Mouse (Mus musculus): ENCODE measurements around the gene Gm10718. TPM values are rescaled to one million over a fixed set of nuclear protein-coding genes. Genes with fewer than 3 reads are reported as not detected.
"Not testable (repeated sequence)": the region's sequence is repeated elsewhere in the genome, so short reads cannot be mapped to it uniquely, and the experiment has no call there.

The Gm10718 gene
- polyA plus RNA-seq, 1 experiment from 2014 or later: not detected

DNA sequence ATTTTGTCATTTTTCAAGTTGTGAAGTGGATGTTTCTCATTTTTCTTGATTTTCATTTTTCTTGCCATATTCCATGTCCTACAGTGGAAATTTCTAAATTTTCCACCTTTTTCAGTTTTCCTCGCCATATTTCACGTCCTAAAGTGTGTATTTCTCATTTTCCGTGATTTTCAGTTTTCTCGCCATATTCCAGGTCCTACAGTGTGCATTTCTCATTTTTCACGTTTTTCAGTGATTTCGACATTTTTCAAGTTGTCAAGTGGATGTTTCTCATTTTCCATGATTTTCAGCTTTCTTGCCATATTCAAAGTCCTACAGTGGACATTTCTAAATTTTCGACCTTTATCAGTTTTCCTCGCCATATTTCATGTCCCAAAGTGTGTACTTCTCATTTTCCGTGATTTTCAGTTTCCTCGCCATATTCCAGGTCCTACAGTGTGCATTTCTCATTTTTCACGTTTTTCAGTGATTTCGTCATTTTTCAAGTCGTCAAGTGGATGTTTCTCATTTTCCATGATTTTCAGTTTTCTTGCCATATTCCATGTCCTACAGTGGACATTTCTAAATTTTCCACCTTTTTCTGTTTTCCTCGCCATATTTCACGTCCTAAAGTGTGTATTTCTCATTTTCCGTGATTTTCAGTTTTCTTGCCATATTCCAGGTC, 770 bp downstream of the Gm10718 start:
- H3K9ac ChIP-seq (replicated peaks; ENCODE audit: low read depth, low read length); H3K4me3 ChIP-seq (ENCODE audit: low read depth, low read length); H3K36me3 ChIP-seq (ENCODE audit: control insufficient read depth, insufficient read depth, low read length); ATAC-seq (ENCODE audit: low read depth); H3K27ac ChIP-seq (ENCODE audit: low read depth, low read length); H3K4me2 ChIP-seq (ENCODE audit: low read depth, low read length); H3K27me3 ChIP-seq (ENCODE audit: control insufficient read depth, insufficient read depth, low read length); H3K4me1 ChIP-seq (ENCODE audit: control insufficient read depth, insufficient read depth, low read length); H3K9me3 ChIP-seq (ENCODE audit: control insufficient read depth, low read length): not testable (repeated sequence)
- 68% methylated on average over 15 of the region's 16 CpGs for WGBS

DNA sequence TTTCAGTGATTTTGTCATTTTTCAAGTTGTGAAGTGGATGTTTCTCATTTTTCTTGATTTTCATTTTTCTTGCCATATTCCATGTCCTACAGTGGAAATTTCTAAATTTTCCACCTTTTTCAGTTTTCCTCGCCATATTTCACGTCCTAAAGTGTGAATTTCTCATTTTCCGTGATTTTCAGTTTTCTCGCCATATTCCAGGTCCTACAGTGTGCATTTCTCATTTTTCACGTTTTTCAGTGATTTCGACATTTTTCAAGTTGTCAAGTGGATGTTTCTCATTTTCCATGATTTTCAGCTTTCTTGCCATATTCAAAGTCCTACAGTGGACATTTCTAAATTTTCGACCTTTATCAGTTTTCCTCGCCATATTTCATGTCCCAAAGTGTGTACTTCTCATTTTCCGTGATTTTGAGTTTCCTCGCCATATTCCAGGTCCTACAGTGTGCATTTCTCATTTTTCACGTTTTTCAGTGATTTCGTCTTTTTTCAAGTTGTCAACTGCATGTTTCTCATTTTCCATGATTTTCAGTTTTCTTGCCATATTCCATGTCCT, 1.6 kb downstream of the Gm10718 start, which contains the start of gene Gm10717:
TSS of gene Gm10717 (plus strand) at position 506 of the 556 bp plus-strand sequence.
- H3K4me2 ChIP-seq (ENCODE audit: low read depth, low read length); H3K27ac ChIP-seq (ENCODE audit: low read depth, low read length); H3K9me3 ChIP-seq (ENCODE audit: control insufficient read depth, low read length); H3K9ac ChIP-seq (replicated peaks; ENCODE audit: low read depth, low read length); H3K36me3 ChIP-seq (ENCODE audit: control insufficient read depth, insufficient read depth, low read length); H3K4me1 ChIP-seq (ENCODE audit: control insufficient read depth, insufficient read depth, low read length); H3K27me3 ChIP-seq (ENCODE audit: control insufficient read depth, insufficient read depth, low read length); ATAC-seq (ENCODE audit: low read depth); H3K4me3 ChIP-seq (ENCODE audit: low read depth, low read length): not testable (repeated sequence)
- 75% methylated on average over 12 of the region's 12 CpGs for WGBS

DNA sequence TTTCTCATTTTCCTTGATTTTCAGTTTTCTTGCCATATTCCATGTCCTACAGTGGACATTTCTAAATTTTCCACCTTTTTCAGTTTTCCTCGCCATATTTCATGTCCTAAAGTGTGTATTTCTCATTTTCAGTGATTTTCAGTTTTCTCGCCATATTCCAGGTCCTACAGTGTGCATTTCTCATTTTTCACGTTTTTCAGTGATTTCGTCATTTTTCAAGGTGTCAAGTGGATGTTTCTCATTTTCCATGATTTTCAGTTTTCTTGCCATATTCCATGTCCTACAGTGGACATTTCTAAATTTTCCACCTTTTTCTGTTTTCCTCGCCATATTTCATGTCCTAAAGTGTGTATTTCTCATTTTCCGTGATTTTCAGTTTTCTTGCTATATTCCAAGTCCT, 2.3 kb downstream of the Gm10718 start:
- not testable (repeated sequence) for H3K27me3 ChIP-seq (ENCODE audit: control insufficient read depth, insufficient read depth, low read length); ATAC-seq (ENCODE audit: low read depth); H3K27ac ChIP-seq (ENCODE audit: low read depth, low read length); H3K4me2 ChIP-seq (ENCODE audit: low read depth, low read length); H3K9me3 ChIP-seq (ENCODE audit: control insufficient read depth, low read length); H3K9ac ChIP-seq (replicated peaks; ENCODE audit: low read depth, low read length); H3K36me3 ChIP-seq (ENCODE audit: control insufficient read depth, insufficient read depth, low read length); H3K4me3 ChIP-seq (ENCODE audit: low read depth, low read length); H3K4me1 ChIP-seq (ENCODE audit: control insufficient read depth, insufficient read depth, low read length)
- 68% methylated on average over 4 of the region's 6 CpGs for WGBS

DNA sequence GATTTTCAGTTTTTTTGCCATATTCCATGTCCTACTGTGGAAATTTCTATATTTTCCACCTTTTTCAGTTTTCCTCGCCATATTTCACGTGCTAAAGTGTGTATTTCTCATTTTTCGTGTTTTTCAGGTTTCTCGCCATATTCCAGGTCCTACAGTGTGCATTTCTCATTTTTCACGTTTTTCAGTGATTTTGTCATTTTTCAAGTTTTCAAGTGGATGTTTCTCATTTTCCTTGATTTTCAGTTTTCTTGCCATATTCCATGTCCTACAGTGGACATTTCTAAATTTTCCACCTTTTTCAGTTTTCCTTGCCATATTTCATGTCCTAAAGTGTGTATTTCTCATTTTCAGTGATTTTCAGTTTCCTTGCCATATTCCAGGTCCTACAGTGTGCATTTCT, 2.8 kb downstream of the Gm10718 start:
- H3K9me3 ChIP-seq (ENCODE audit: control insufficient read depth, low read length); H3K9ac ChIP-seq (replicated peaks; ENCODE audit: low read depth, low read length); H3K4me3 ChIP-seq (ENCODE audit: low read depth, low read length); ATAC-seq (ENCODE audit: low read depth); H3K4me2 ChIP-seq (ENCODE audit: low read depth, low read length); H3K4me1 ChIP-seq (ENCODE audit: control insufficient read depth, insufficient read depth, low read length); H3K27ac ChIP-seq (ENCODE audit: low read depth, low read length); H3K36me3 ChIP-seq (ENCODE audit: control insufficient read depth, insufficient read depth, low read length); H3K27me3 ChIP-seq (ENCODE audit: control insufficient read depth, insufficient read depth, low read length): not testable (repeated sequence)
- 67% methylated on average over 5 of the region's 5 CpGs for WGBS

DNA sequence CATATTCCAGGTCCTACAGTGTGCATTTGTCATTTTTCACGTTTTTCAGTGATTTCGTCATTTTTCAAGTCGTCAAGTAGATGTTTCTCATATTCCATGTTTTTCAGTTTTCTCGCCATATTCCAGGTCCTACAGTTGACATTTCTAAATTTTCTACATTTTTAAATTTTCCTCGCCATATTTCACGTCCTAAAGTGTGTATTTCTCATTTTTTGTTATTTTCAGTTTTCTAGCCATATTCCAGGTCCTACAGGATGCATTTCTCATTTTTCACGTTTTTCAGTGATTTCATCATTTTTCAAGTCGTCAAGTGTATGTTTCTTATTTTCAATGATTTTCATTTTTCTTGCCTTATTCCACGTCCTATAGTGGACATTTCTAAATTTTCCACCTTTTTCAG, 3.4 kb downstream of the Gm10718 start:
- H3K4me3 ChIP-seq (ENCODE audit: low read depth, low read length); H3K27ac ChIP-seq (ENCODE audit: low read depth, low read length); H3K27me3 ChIP-seq (ENCODE audit: control insufficient read depth, insufficient read depth, low read length); H3K9ac ChIP-seq (replicated peaks; ENCODE audit: low read depth, low read length); ATAC-seq (ENCODE audit: low read depth); H3K36me3 ChIP-seq (ENCODE audit: control insufficient read depth, insufficient read depth, low read length); H3K4me1 ChIP-seq (ENCODE audit: control insufficient read depth, insufficient read depth, low read length); H3K9me3 ChIP-seq (ENCODE audit: control insufficient read depth, low read length); H3K4me2 ChIP-seq (ENCODE audit: low read depth, low read length): not testable (repeated sequence)
- 69% methylated on average over 9 of the region's 9 CpGs for WGBS

DNA sequence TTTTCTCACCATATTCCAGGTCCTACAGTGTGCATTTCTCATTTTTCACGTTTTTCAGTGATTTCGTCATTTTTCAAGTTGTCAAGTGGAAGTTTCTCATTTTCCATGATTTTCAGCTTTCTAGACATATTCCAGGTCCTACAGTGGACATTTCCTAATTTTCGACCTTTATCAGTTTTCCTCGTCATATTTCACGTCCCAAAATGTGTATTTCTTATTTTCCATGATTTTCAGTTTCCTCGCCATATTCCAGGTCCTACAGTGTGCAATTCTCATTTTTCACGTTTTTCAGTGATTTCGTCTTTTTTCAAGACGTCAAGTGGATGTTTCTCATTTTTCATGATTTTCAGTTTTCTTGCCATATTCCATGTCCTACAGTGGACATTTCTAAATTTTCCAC, 3.9 kb downstream of the Gm10718 start:
- H3K4me1 ChIP-seq (ENCODE audit: control insufficient read depth, insufficient read depth, low read length); H3K4me2 ChIP-seq (ENCODE audit: low read depth, low read length); H3K9me3 ChIP-seq (ENCODE audit: control insufficient read depth, low read length); H3K36me3 ChIP-seq (ENCODE audit: control insufficient read depth, insufficient read depth, low read length); H3K27me3 ChIP-seq (ENCODE audit: control insufficient read depth, insufficient read depth, low read length); H3K4me3 ChIP-seq (ENCODE audit: low read depth, low read length); H3K27ac ChIP-seq (ENCODE audit: low read depth, low read length); H3K9ac ChIP-seq (replicated peaks; ENCODE audit: low read depth, low read length); ATAC-seq (ENCODE audit: low read depth): not testable (repeated sequence)
- 79% methylated on average over 9 of the region's 9 CpGs for WGBS

DNA sequence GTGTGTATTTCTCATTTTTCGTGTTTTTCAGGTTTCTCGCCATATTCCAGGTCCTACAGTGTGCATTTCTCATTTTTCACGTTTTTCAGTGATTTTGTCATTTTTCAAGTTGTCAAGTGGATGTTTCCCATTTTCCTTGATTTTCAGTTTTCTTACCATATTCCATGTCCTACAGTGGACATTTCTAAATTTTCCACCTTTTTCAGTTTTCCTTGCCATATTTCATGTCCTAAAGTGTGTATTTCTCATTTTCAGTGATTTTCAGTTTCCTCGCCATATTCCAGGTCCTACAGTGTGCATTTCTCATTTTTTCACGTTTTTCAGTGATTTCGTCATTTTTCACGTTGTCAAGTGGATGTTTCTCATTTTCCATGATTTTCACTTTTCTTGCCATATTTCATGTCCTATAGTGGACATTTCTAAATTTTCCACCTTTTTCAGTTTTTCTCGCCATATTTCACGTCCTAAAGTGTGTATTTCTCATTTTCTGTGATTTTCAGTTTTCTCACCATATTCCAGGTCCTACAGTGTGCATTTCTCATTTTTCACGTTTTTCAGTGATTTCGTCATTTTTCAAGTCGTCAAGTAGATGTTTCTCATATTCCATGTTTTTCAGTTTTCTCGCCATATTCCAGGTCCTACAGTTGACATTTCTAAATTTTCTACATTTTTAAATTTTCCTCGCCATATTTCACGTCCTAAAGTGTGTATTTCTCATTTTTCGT, 6.1 kb downstream of the Gm10718 start:
- ATAC-seq (ENCODE audit: low read depth); H3K9me3 ChIP-seq (ENCODE audit: control insufficient read depth, low read length); H3K4me2 ChIP-seq (ENCODE audit: low read depth, low read length); H3K9ac ChIP-seq (replicated peaks; ENCODE audit: low read depth, low read length); H3K4me1 ChIP-seq (ENCODE audit: control insufficient read depth, insufficient read depth, low read length); H3K27me3 ChIP-seq (ENCODE audit: control insufficient read depth, insufficient read depth, low read length); H3K36me3 ChIP-seq (ENCODE audit: control insufficient read depth, insufficient read depth, low read length); H3K4me3 ChIP-seq (ENCODE audit: low read depth, low read length); H3K27ac ChIP-seq (ENCODE audit: low read depth, low read length): not testable (repeated sequence)
- WGBS: 68% methylated on average over 12 of the region's 16 CpGs

DNA sequence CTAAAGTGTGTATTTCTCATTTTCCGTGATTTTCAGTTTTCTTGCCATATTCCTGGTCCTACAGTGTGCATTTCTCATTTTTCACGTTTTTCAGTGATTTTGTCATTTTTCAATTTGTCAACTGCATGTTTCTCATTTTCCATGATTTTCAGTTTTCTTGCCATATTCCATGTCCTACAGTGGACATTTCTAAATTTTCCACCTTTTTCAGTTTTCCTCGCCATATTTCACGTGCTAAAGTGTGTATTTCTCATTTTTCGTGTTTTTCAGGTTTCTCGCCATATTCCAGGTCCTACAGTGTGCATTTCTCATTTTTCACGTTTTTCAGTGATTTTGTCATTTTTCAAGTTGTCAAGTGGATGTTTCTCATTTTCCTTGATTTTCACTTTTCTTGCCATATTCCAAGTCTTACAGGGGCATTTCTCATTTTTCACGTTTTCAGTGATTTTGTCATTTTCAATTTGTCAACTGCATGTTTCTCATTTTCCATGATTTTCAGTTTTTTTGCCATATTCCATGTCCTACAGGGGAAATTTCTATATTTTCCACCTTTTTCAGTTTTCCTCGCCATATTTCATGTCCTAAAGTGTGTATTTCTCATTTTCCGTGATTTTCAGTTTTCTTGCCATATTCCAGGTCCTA, 7.5 kb downstream of the Gm10718 start:
- not testable (repeated sequence) for H3K4me1 ChIP-seq (ENCODE audit: control insufficient read depth, insufficient read depth, low read length); H3K4me2 ChIP-seq (ENCODE audit: low read depth, low read length); H3K27me3 ChIP-seq (ENCODE audit: control insufficient read depth, insufficient read depth, low read length); H3K36me3 ChIP-seq (ENCODE audit: control insufficient read depth, insufficient read depth, low read length); H3K27ac ChIP-seq (ENCODE audit: low read depth, low read length); H3K4me3 ChIP-seq (ENCODE audit: low read depth, low read length); H3K9me3 ChIP-seq (ENCODE audit: control insufficient read depth, low read length); ATAC-seq (ENCODE audit: low read depth); H3K9ac ChIP-seq (replicated peaks; ENCODE audit: low read depth, low read length)
- 63% methylated on average over 2 of the region's 10 CpGs for WGBS

DNA sequence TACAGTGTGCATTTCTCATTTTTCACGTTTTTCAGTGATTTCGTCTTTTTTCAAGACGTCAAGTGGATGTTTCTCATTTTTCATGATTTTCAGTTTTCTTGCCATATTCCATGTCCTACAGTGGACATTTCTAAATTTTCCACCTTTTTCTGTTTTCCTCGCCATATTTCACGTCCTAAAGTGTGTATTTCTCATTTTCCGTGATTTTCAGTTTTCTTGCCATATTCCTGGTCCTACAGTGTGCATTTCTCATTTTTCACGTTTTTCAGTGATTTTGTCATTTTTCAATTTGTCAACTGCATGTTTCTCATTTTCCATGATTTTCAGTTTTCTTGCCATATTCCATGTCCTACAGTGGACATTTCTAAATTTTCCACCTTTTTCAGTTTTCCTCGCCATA, 11.0 kb downstream of the Gm10718 start, which contains the start of gene Gm17535:
TSS of gene Gm17535 (plus strand) at position 301 of the 400 bp plus-strand sequence.
- H3K9ac ChIP-seq (replicated peaks; ENCODE audit: low read depth, low read length); H3K27ac ChIP-seq (ENCODE audit: low read depth, low read length); H3K4me3 ChIP-seq (ENCODE audit: low read depth, low read length); H3K4me2 ChIP-seq (ENCODE audit: low read depth, low read length); H3K9me3 ChIP-seq (ENCODE audit: control insufficient read depth, low read length); H3K27me3 ChIP-seq (ENCODE audit: control insufficient read depth, insufficient read depth, low read length); ATAC-seq (ENCODE audit: low read depth); H3K36me3 ChIP-seq (ENCODE audit: control insufficient read depth, insufficient read depth, low read length); H3K4me1 ChIP-seq (ENCODE audit: control insufficient read depth, insufficient read depth, low read length): not testable (repeated sequence)
- WGBS: no CpG with 5 or more reads among the region's 8 CpGs
